Mouse (Mus musculus) layer of hippocampus, adult 9-11 months (tissue): ENCODE measurements at regions not wholly inside any gene's neighbourhood (a gene's known extent, or its start where the extent isn't known, plus 50 kb on each side); places are given as distances from the start of the nearest gene placed in this dataset.

Source experiments
- DNase-seq: peaks from one replicate; pipeline ENCODE4 v3.0.0; 2022

GRCm38 (mm10) chr15:86917891-86918290 lies 626.2 kb upstream of the Fam19a5 start:
- DNase-seq, result no peak

- DNase-seq, result no peak
These were observed 624.4 kb upstream of the Fam19a5 start for GRCm38 (mm10) chr15:86919704-86920103.

- DNase-seq, result no peak
These were observed 623.9 kb upstream of the Fam19a5 start for GRCm38 (mm10) chr15:86920185-86920584.

- no peak for DNase-seq
These were observed 622.7 kb upstream of the Fam19a5 start for GRCm38 (mm10) chr15:86921401-86921800.

GRCm38 (mm10) chr15:86925081-86925749 lies 618.9 kb upstream of the Fam19a5 start:
- DNase-seq, result no peak

GRCm38 (mm10) chr15:86932345-86933075 lies 611.6 kb upstream of the Fam19a5 start:
- DNase-seq, result peak; percentile 17

- no peak for DNase-seq
These were observed 606.7 kb upstream of the Fam19a5 start for GRCm38 (mm10) chr15:86937364-86937763.

GRCm38 (mm10) chr15:86944529-86944928 lies 599.6 kb upstream of the Fam19a5 start:
- no peak for DNase-seq

GRCm38 (mm10) chr15:86952593-86952992 lies 591.5 kb upstream of the Fam19a5 start:
- DNase-seq, result no peak

GRCm38 (mm10) chr15:86957872-86958271 lies 586.2 kb upstream of the Fam19a5 start:
- DNase-seq, result no peak

- DNase-seq, result no peak
These were observed 581.2 kb upstream of the Fam19a5 start for GRCm38 (mm10) chr15:86962921-86963320.

GRCm38 (mm10) chr15:86963486-86963885 lies 580.6 kb upstream of the Fam19a5 start:
- no peak for DNase-seq

- DNase-seq, result no peak
These were observed 572.7 kb upstream of the Fam19a5 start for GRCm38 (mm10) chr15:86971436-86971835.

GRCm38 (mm10) chr15:86996196-86996595 lies 547.9 kb upstream of the Fam19a5 start:
- no peak for DNase-seq

- DNase-seq, result no peak
These were observed 525.1 kb upstream of the Fam19a5 start for GRCm38 (mm10) chr15:87018978-87019377.

GRCm38 (mm10) chr15:87045971-87046370 lies 498.1 kb upstream of the Fam19a5 start:
- no peak for DNase-seq

GRCm38 (mm10) chr15:87054186-87054585 lies 489.9 kb upstream of the Fam19a5 start:
- peak; percentile 45 for DNase-seq

- DNase-seq, result peak; percentile 7
These were observed 479.2 kb upstream of the Fam19a5 start for GRCm38 (mm10) chr15:87064890-87065289.

- DNase-seq, result no peak
These were observed 475.8 kb upstream of the Fam19a5 start for GRCm38 (mm10) chr15:87068261-87068660.

- no peak for DNase-seq
These were observed 469.5 kb upstream of the Fam19a5 start for GRCm38 (mm10) chr15:87074559-87074958.

- no peak for DNase-seq
These were observed 454.3 kb upstream of the Fam19a5 start for GRCm38 (mm10) chr15:87089827-87090226.

- DNase-seq, result no peak
These were observed 452.9 kb upstream of the Fam19a5 start for GRCm38 (mm10) chr15:87091048-87091777.

GRCm38 (mm10) chr15:87097206-87097605 lies 446.9 kb upstream of the Fam19a5 start:
- DNase-seq, result no peak

- peak; percentile 6 for DNase-seq
These were observed 443.0 kb upstream of the Fam19a5 start for GRCm38 (mm10) chr15:87101146-87101545.
